Mouse (Mus musculus) lung, embryonic 16.5 days (tissue): ENCODE data around the gene Serpinb3b. TPM values are rescaled to one million over a fixed set of nuclear protein-coding genes. Genes with fewer than 3 reads are reported as not detected.
"Not testable (repeated sequence)": the region's sequence is repeated elsewhere in the genome, so short reads cannot be mapped to it uniquely, and the experiment has no call there.

ENCODE experiments used
- ATAC-seq: fragments of 200-750 bp; cut with Nextera tagmentation; 2 replicates; pipeline ENCODE4 v1.8.0; 2017; ENCODE audit warnings: low read depth, mild to moderate bottlenecking, moderate library complexity
- H3K27ac ChIP-seq: fragments of 300-500 bp; sonication (generic); 2 replicates; pipeline ENCODE4 v1.5.1; 2014; ENCODE audit warnings: mild to moderate bottlenecking, control low read depth, low read length
- H3K27me3 ChIP-seq: fragments of 300-500 bp; sonication (generic); 2 replicates; pipeline ENCODE4 v1.6.1; 2014; ENCODE audit warnings: low read depth, low read length, mixed read lengths; ENCODE audit not compliant: control insufficient read depth, insufficient read depth
- H3K36me3 ChIP-seq: fragments of 300-500 bp; sonication (generic); 2 replicates; pipeline ENCODE4 v1.6.1; 2014; ENCODE audit warnings: low read length; ENCODE audit not compliant: control insufficient read depth, insufficient read depth
- H3K4me1 ChIP-seq: fragments of 300-500 bp; sonication (generic); replicated peaks from 2 replicates; pipeline ENCODE4 v1.6.1; 2014; ENCODE audit warnings: low read length, mixed read lengths; ENCODE audit not compliant: control insufficient read depth, insufficient read depth
- H3K4me2 ChIP-seq: fragments of 300-500 bp; sonication (generic); 2 replicates; pipeline ENCODE4 v1.6.1; 2014; ENCODE audit warnings: low read depth, low read length, control low read depth
- H3K4me3 ChIP-seq: fragments of 300-500 bp; sonication (generic); 2 replicates; pipeline ENCODE4 v1.5.1; 2014; ENCODE audit warnings: mild to moderate bottlenecking, low read length, control low read depth
- H3K9ac ChIP-seq: fragments of 300-500 bp; sonication (generic); 2 replicates; pipeline ENCODE4 v1.6.1; 2014; ENCODE audit warnings: low read length, control low read depth
- H3K9me3 ChIP-seq: fragments of 300-500 bp; sonication (generic); 2 replicates; pipeline ENCODE4 v1.6.1; 2016; ENCODE audit warnings: low read length; ENCODE audit not compliant: control insufficient read depth
- WGBS: fragments of 180-500 bp; shearing (Covaris S2); extraction: QIAGEN DNeasy Blood & Tissue Kit; methylation state at CpG from one replicate; pipeline ENCODE4 v1.1.7; 2014; 5-methylcytosine and 5-hydroxymethylcytosine counted together
- polyA plus RNA-seq: library from polyadenylated mRNA; unstranded; fragments of >200 nt; fragmentation: Nextera tagmentation; extraction: Ambion mirVana; gene quantifications from 2 replicates; pipeline ENCODE4 v1.2.1, GENCODE M21; 2015

Gene Serpinb3b
- not detected in 2 replicates for polyA plus RNA-seq

DNA sequence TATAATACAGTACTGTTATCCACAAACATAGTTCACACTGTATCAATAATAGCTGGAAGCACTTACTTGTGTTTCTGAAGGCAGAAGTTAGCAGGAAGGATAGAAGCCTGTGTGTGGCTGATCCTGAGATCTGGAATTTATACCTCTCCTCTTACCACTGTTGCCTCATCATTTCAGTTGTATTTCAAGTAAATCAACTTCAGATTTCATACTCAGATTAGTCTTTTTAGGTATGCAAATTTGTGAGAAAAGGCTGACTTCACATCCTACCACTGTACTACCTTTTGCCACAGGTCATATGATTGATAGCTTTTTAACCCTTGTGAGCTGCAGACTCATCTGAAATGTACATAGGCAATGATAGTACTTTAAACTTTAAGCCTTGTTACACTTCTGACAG is at the start of gene Serpinb3b, which contains the start of gene Serpinb3c:
TSS of gene Serpinb3b (minus strand) at position 101 of the 400 bp plus-strand sequence.
TSS of gene Serpinb3c (minus strand) at position 111 of the 400 bp plus-strand sequence.
- not testable (repeated sequence) for H3K4me2 ChIP-seq, H3K36me3 ChIP-seq, H3K4me1 ChIP-seq, H3K27ac ChIP-seq, ATAC-seq, H3K9ac ChIP-seq, H3K4me3 ChIP-seq, H3K27me3 ChIP-seq, H3K9me3 ChIP-seq

DNA sequence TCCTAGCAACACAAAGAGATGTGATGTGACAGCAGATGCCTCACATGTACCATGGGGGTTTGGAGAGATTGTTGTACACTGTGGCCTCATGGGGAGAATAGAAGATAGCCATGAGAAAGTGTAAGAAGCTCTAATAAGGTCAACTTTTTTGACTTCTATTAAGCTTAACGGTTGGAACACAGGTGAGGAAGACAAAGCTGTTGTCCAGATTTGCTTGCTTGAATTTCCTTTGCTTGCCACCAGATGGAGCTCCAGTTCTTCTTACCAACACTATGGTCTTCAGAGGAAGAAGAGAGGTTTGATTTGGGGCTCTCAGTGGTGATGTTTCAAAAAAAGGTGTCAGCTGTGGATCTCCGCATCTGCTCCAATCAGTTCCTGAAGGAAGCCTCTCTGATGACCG is 35.0 kb downstream of the Serpinb3b start:
- ATAC-seq, H3K36me3 ChIP-seq, H3K27me3 ChIP-seq, H3K9ac ChIP-seq, H3K4me3 ChIP-seq, H3K4me2 ChIP-seq, H3K9me3 ChIP-seq, H3K4me1 ChIP-seq, H3K27ac ChIP-seq: not testable (repeated sequence)
- WGBS = 35% methylated on average over 3 of the region's 3 CpGs

DNA sequence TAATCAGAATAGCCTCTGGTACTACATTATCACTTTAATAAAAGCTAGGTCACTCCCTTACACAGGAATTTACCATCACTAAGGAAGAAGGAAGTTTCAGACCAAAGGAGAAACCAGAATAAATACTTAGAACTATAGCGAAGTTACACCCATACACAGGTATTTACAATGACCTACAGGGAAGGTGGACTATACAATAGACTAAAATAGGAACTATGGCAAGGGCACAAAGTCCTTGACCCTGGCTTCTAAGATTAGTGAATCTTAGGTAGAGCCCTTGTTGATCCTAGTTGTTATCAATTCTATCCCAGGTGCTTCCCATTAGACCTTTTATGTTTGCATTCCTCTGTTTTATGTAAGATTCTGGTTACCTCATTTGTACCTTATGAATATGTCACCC is 60.9 kb downstream of the Serpinb3b start:
- H3K9ac ChIP-seq, H3K27ac ChIP-seq, H3K4me3 ChIP-seq, H3K9me3 ChIP-seq, H3K27me3 ChIP-seq, H3K36me3 ChIP-seq, H3K4me2 ChIP-seq, H3K4me1 ChIP-seq, ATAC-seq: not testable (repeated sequence)
- WGBS = 76% methylated on average over 1 of the region's 1 CpGs

DNA sequence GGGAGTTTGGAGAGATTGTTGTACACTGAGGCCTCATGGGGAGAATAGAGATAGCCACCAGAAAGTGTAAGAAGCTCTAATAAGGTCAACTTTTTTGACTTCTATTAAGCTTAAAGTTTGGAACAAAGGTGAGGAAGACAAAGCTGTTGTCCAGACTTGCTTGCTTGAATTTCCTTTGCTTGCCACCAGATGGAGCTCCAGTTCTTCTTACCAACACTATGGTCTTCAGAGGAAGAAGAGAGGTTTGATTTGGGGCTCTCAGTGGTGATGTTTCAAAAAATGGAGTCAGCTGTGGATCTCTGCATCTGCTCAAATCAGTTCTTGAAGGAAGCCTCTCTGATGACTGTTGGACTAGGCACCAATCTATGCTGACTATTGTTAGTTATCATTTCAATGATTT is 150.7 kb downstream of the Serpinb3b start:
- H3K36me3 ChIP-seq, H3K9me3 ChIP-seq, H3K27me3 ChIP-seq, H3K4me1 ChIP-seq, ATAC-seq, H3K4me3 ChIP-seq, H3K27ac ChIP-seq, H3K4me2 ChIP-seq, H3K9ac ChIP-seq: not testable (repeated sequence)

Other genes starting within 250 kb of the Serpinb3b start
- gene Serpinb3a, start 226.1 kb downstream of the Serpinb3b start, polyA plus RNA-seq = not detected in 2 replicates
- gene Serpinb3d, start 194.9 kb downstream of the Serpinb3b start, polyA plus RNA-seq = not detected in 2 replicates
- not detected in 2 replicates for gene Serpinb3c, start within 50 bp of the Serpinb3b start, polyA plus RNA-seq
- 0.06 and 0.39 TPM in 2 replicates for gene Serpinb11, start 82.8 kb upstream of the Serpinb3b start, polyA plus RNA-seq
- gene Serpinb7, start 121.3 kb upstream of the Serpinb3b start, polyA plus RNA-seq = 0.21 TPM in 1 of 2 replicates, not detected in the other
- gene Serpinb2, start 233.1 kb upstream of the Serpinb3b start, polyA plus RNA-seq = 0.46 and 0.69 TPM in 2 replicates